Mouse (Mus musculus) E14TG2a.4 (cell line): ENCODE measurements around the gene Rapgef1.

Experiments
- CTCF ChIP-seq: conservative IDR thresholded peaks from 2 replicates; pipeline ENCODE4 v1.5.1; 2014; ENCODE audit warnings: low read length
- NANOG ChIP-seq: IDR thresholded peaks from 2 replicates; pipeline ENCODE4 v1.6.1; 2014; ENCODE audit warnings: borderline replicate concordance, low read length, mixed read lengths
- POU5F1 ChIP-seq: IDR thresholded peaks from 2 replicates; pipeline ENCODE4 v1.6.1; 2014; ENCODE audit warnings: low read length, borderline replicate concordance

DNA sequence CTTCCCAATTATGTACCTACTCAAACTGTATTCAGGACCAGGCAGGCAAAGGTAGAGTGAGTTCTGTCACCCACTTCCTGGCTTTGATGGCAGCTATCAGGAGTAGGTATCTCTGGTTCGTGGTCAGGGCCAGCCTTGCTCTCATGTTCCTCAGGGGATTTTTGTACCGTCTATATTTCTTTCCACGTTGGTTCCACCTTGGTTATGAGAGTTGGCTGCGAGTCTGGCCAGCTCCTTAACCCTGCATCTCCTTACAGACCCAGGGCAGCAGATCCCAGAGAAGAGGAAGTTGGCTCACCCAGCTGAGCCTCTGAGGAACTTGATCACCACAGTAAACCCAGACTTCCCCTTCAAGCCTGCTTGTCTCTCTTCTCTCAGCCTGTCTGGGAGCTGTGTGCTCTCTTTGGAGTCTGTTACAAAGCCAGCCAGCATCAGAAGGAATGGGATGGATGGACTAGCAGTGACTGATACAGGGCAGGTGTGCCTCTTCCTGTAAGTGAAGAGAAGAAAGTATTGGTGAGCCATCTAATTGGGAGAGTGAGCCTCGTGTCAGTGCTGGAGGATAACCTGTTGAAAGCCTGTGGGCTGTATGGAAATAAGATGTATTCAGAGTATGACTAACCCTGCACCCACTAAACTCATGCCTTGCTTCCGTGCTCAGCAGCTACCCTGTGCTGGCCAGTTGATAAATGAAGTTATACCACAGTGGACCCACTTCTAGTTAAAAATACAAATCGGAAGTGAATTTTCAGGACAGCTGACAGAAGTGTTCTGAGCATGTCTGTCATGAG, 53.4 kb downstream of the Rapgef1 start:
- TF ChIP-seq CTCF (no peak), POU5F1 (no peak), NANOG (no peak)
